28 mouse cellular contexts compared by ENCODE assay signal in genomic region chr11:78505430-78505829, GRCm38 (mm10). TPM values are rescaled to one million over a fixed set of nuclear protein-coding genes. Genes with fewer than 3 reads are reported as not detected.
DNase-seq lines count a peak whose midpoint lies in the region; ATAC-seq and TF ChIP-seq lines count a peak whose summit lies in the region.
"Had no signal": no experiment of that assay in that cellular context is flagged by ENCODE, and none has a peak within 500 bp of the region (broad histone marks: within the 10 kb centered on the region; RNA-seq: fewer than 3 reads in every experiment).

No protein-coding gene starts in this region.

- peaks cover 37% of the 10 kb centered on the region for H3K36me3 ChIP-seq in embryonic facial prominence, embryonic 14.5 days (ENCODE audit: control insufficient read depth, insufficient read depth, low read length)
- H3K36me3 ChIP-seq in embryonic facial prominence, embryonic 10.5 days (replicated peaks): peaks cover 54% of the 10 kb centered on the region
- peaks cover 41 to 73% of the 10 kb centered on the region in 2 experiments for H3K36me3 ChIP-seq in CH12.LX (replicated peaks in 1 of 2; ENCODE audit: control insufficient read depth in 1 of 2, insufficient read depth in 1 of 2, low read length in 1 of 2)
- H3K36me3 ChIP-seq in embryonic facial prominence, embryonic 15.5 days: peaks cover 24% of the 10 kb centered on the region
- H3K36me3 ChIP-seq in hindbrain, embryonic 14.5 days (replicated peaks; ENCODE audit: control insufficient read depth, insufficient read depth): peaks cover 45% of the 10 kb centered on the region

- in situ Hi-C loops in CH12.LX (cut with MboI; ENCODE audit: low pct_ligation_motif_present, low pct_unique_long_range_greater_than_20kb, low sequenced_read_pairs): no loop called here

- H3K9me3 ChIP-seq in embryonic facial prominence, embryonic 14.5 days (ENCODE audit: control insufficient read depth, low read length): no peaks in the 10 kb centered on the region
- no peaks in the 10 kb centered on the region for H3K9me3 ChIP-seq in embryonic facial prominence, embryonic 10.5 days
- no peaks in the 10 kb centered on the region for H3K9me3 ChIP-seq in CH12.LX (replicated peaks; ENCODE audit: low read length)
- H3K9me3 ChIP-seq in embryonic facial prominence, embryonic 15.5 days (replicated peaks): no peaks in the 10 kb centered on the region
- no peaks in the 10 kb centered on the region for H3K9me3 ChIP-seq in hindbrain, embryonic 14.5 days (ENCODE audit: control insufficient read depth, low read length)
- H3K9me3 ChIP-seq: G1E had no signal

- H3K27ac ChIP-seq in embryonic facial prominence, embryonic 14.5 days (replicated peaks; ENCODE audit: low read depth, low read length): no peak overlapping the region
- H3K27ac ChIP-seq in embryonic facial prominence, embryonic 10.5 days (replicated peaks): no peak overlapping the region
- H3K27ac ChIP-seq in CH12.LX (ENCODE audit: insufficient read depth, low read depth): no peak overlapping the region
- peak overlapping the region; percentile 4; the same call in 1 of the 2 replicates for H3K27ac ChIP-seq in bone marrow macrophage, adult 2 months (ENCODE audit: insufficient read depth, low read depth, low read length)
- no peak overlapping the region for H3K27ac ChIP-seq in embryonic facial prominence, embryonic 15.5 days (replicated peaks)
- H3K27ac ChIP-seq in hindbrain, embryonic 14.5 days: no peak overlapping the region

- 0 out of 2 replicates have a peak, but pooled peaks cover 3% of the 10 kb centered on the region for H3K27me3 ChIP-seq in embryonic facial prominence, embryonic 14.5 days (replicated peaks; ENCODE audit: control insufficient read depth, insufficient read depth, low read length)
- peaks cover 16% of the 10 kb centered on the region for H3K27me3 ChIP-seq in embryonic facial prominence, embryonic 10.5 days (replicated peaks; ENCODE audit: low read depth, poor library complexity, severe bottlenecking)
- H3K27me3 ChIP-seq in CH12.LX (replicated peaks): peaks cover 3% of the 10 kb centered on the region
- H3K27me3 ChIP-seq in embryonic facial prominence, embryonic 15.5 days: peaks cover 5% of the 10 kb centered on the region; the same call in 1 of the 2 replicates
- no peaks in the 10 kb centered on the region; the same call in 1 of the 2 replicates for H3K27me3 ChIP-seq in hindbrain, embryonic 14.5 days (ENCODE audit: control insufficient read depth, insufficient read depth, low read length)

- 0 out of 2 replicates have a peak, but pooled peaks have one; percentile 7 for TF ChIP-seq POLR2A in CH12.LX (IDR thresholded peaks at IDR 0.05; ENCODE audit: low read depth, low read length)
- no peak for TF ChIP-seq POLR2A in bone marrow macrophage, adult 2 months (IDR thresholded peaks at IDR 0.05; ENCODE audit: borderline replicate concordance, low read depth, low read length)

- WGBS in embryonic facial prominence, embryonic 14.5 days: 74% methylated on average over 3 of the region's 3 CpGs
- 79% methylated on average over 3 of the region's 3 CpGs for WGBS in embryonic facial prominence, embryonic 10.5 days
- WGBS in embryonic facial prominence, embryonic 15.5 days: 66% methylated on average over 3 of the region's 3 CpGs
- WGBS in hindbrain, embryonic 14.5 days: 76% methylated on average over 3 of the region's 3 CpGs

- no peak overlapping the region for H3K4me3 ChIP-seq in embryonic facial prominence, embryonic 14.5 days (ENCODE audit: low read depth, low read length)
- no peak overlapping the region for H3K4me3 ChIP-seq in embryonic facial prominence, embryonic 10.5 days
- H3K4me3 ChIP-seq in CH12.LX (replicated peaks in 1 of 3; ENCODE audit: low read depth in 2 of 3, low read length in 2 of 3, poor library complexity in 1 of 3): no peak overlapping the region
- no peak overlapping the region for H3K4me3 ChIP-seq in bone marrow macrophage, adult 2 months (ENCODE audit: insufficient read depth, low read length)
- no peak overlapping the region for H3K4me3 ChIP-seq in embryonic facial prominence, embryonic 15.5 days (replicated peaks)
- no peak overlapping the region for H3K4me3 ChIP-seq in hindbrain, embryonic 14.5 days (replicated peaks; ENCODE audit: low read length)

- DNase-seq in embryonic facial prominence, embryonic 14.5 days (ENCODE audit: low spot score): peak; percentile 39
- no peak for DNase-seq in embryonic facial prominence, embryonic 10.5 days (ENCODE audit: low spot score)
- no peak for DNase-seq in CH12.LX (ENCODE audit: extremely low read depth)
- DNase-seq in hindbrain, embryonic 14.5 days (ENCODE audit: low spot score): no peak
- no peak for DNase-seq in gastrocnemius, adult 18-20 months (ENCODE audit: low spot score)
- DNase-seq in heart, adult 11 months: no peak
- DNase-seq: adrenal gland, adult 2 months; adrenal gland, adult 8-10 months; adrenal gland, postnatal 10 days; adrenal gland, postnatal 14 days; adrenal gland, postnatal 25 days; adrenal gland, postnatal 36 days; B cell, adult 2 months; cerebellum, adult 11 months; cerebellum, adult 11-12 months; cerebellum, adult 18-20 months; cerebellum, adult 2 months had no signal

- TF ChIP-seq CTCF in CH12.LX (conservative IDR thresholded peaks at IDR 0.05 in 1 of 2, IDR thresholded peaks at IDR 0.05 in 1 of 2; ENCODE audit: low read depth in 2 of 2, low read length in 2 of 2): no peak
- no peak for TF ChIP-seq CTCF in bone marrow macrophage, adult 2 months (IDR thresholded peaks at IDR 0.05; ENCODE audit: low read depth, low read length)

- dilution Hi-C loops in CH12.LX (cut with MboI; ENCODE audit: extremely low pct_ligation_motif_present, extremely low pct_unique_long_range_greater_than_20kb, low sequenced_read_pairs): no loop called here

- no peaks in the 10 kb centered on the region for H3K4me1 ChIP-seq in embryonic facial prominence, embryonic 14.5 days (ENCODE audit: control insufficient read depth, insufficient read depth, low read length)
- H3K4me1 ChIP-seq in embryonic facial prominence, embryonic 10.5 days: no peaks in the 10 kb centered on the region; the same call in 1 of the 2 replicates
- H3K4me1 ChIP-seq in CH12.LX (ENCODE audit: control insufficient read depth in 1 of 2, insufficient read depth in 2 of 2): no peaks in the 10 kb centered on the region; a peak in 1 of 4 replicates
- peaks cover 22% of the 10 kb centered on the region for H3K4me1 ChIP-seq in bone marrow macrophage, adult 2 months (ENCODE audit: control insufficient read depth, insufficient read depth, low read length)
- no peaks in the 10 kb centered on the region for H3K4me1 ChIP-seq in embryonic facial prominence, embryonic 15.5 days
- no peaks in the 10 kb centered on the region for H3K4me1 ChIP-seq in hindbrain, embryonic 14.5 days (replicated peaks; ENCODE audit: control insufficient read depth, insufficient read depth, low read length)

- no peak overlapping the region for H3K9ac ChIP-seq in embryonic facial prominence, embryonic 14.5 days (ENCODE audit: low read depth, low read length)
- H3K9ac ChIP-seq in CH12.LX (ENCODE audit: insufficient read depth, low read depth): no peak overlapping the region
- H3K9ac ChIP-seq in embryonic facial prominence, embryonic 15.5 days: no peak overlapping the region
- H3K9ac ChIP-seq in hindbrain, embryonic 14.5 days: no peak overlapping the region

- peak; percentile 57; the same call in 1 of the 2 replicates for ATAC-seq in embryonic facial prominence, embryonic 14.5 days (ENCODE audit: low read depth)
- peak; percentile 73; the same call in 1 of the 2 replicates for ATAC-seq in embryonic facial prominence, embryonic 15.5 days (ENCODE audit: insufficient number of reproducible peaks, low FRiP score, low TSS enrichment, low read depth)
- no peak for ATAC-seq in hindbrain, embryonic 14.5 days (ENCODE audit: low FRiP score)
- ATAC-seq: activated CD4-positive, CD25-positive, alpha-beta regulatory T cell, adult 4 months; CD4-positive, CD25-positive, alpha-beta regulatory T cell, adult 4 months; Patski had no signal

- no peak overlapping the region for H3K4me2 ChIP-seq in embryonic facial prominence, embryonic 14.5 days (ENCODE audit: low read depth, low read length)
- no peak overlapping the region for H3K4me2 ChIP-seq in CH12.LX (ENCODE audit: insufficient read depth, low read depth, poor library complexity, severe bottlenecking)
- no peak overlapping the region for H3K4me2 ChIP-seq in embryonic facial prominence, embryonic 15.5 days (replicated peaks)
- H3K4me2 ChIP-seq in hindbrain, embryonic 14.5 days (replicated peaks): no peak overlapping the region

- TF ChIP-seq EP300 in CH12.LX (IDR thresholded peaks at IDR 0.05; ENCODE audit: low read length): no peak

- no peaks in the 10 kb centered on the region for H3K79me2 ChIP-seq in CH12.LX (replicated peaks; ENCODE audit: control insufficient read depth, extremely low read depth, insufficient read depth, poor library complexity, severe bottlenecking)

- no peak for TF ChIP-seq RAD21 in CH12.LX (IDR thresholded peaks at IDR 0.05; ENCODE audit: low read depth, low read length)

RNA-seq across cellular contexts. Expression of gene Sebox, which starts 2.2 kb away (rescaled TPM):
- 0.17 TPM in 1 of 2 replicates, not detected in the other for polyA plus RNA-seq in embryonic facial prominence, embryonic 14.5 days (2014; fragmentation: Nextera tagmentation; extraction: Ambion mirVana)
- polyA plus RNA-seq in embryonic facial prominence, embryonic 10.5 days (2016; fragmentation: Nextera tagmentation; extraction: Ambion mirVana): not detected in 2 replicates
- total RNA-seq in CH12.LX (2012; rRNA removed): not detected in 2 replicates
- total RNA-seq in CH12.LX (2014; rRNA removed): not detected in 2 replicates
- polyA plus RNA-seq in CH12.LX (2012; ENCODE audit: insufficient read length, low read depth): not detected in 2 replicates
- polyA plus RNA-seq in bone marrow macrophage, adult 2 months (2012; ENCODE audit: insufficient read depth, insufficient read length, missing spikeins): not detected in 2 replicates
- 0.17 TPM in 1 of 2 replicates, not detected in the other for polyA plus RNA-seq in embryonic facial prominence, embryonic 15.5 days (2015; fragmentation: Nextera tagmentation; extraction: Ambion mirVana)
- polyA plus RNA-seq in hindbrain, embryonic 14.5 days (2014; fragmentation: Nextera tagmentation; extraction: Ambion mirVana): 0.21 TPM in 1 of 2 replicates, not detected in the other
- total RNA-seq in gastrocnemius, adult 18-20 months (2021): not detected
- total RNA-seq: adrenal gland, adult 18-20 months; adrenal gland, adult 2 months; adrenal gland, adult 8-10 months; adrenal gland, postnatal 10 days; adrenal gland, postnatal 14 days; adrenal gland, postnatal 25 days; adrenal gland, postnatal 36 days; adrenal gland, postnatal 4 days; G1E had no signal
- polyA plus RNA-seq: activated CD4-positive, CD25-positive, alpha-beta regulatory T cell, adult 4 months; adrenal gland, adult 2 months; CD4-positive, CD25-positive, alpha-beta regulatory T cell, adult 4 months; G1E; Patski had no signal

RNA-seq across cellular contexts. Expression of gene Vtn, which starts 6.5 kb away (rescaled TPM):
- 9.9 and 11.3 TPM in 2 replicates for polyA plus RNA-seq in embryonic facial prominence, embryonic 14.5 days (2014; fragmentation: Nextera tagmentation; extraction: Ambion mirVana)
- polyA plus RNA-seq in embryonic facial prominence, embryonic 10.5 days (2016; fragmentation: Nextera tagmentation; extraction: Ambion mirVana): 16.3 and 16.7 TPM in 2 replicates
- total RNA-seq in CH12.LX (2012; rRNA removed): not detected in 2 replicates
- total RNA-seq in CH12.LX (2014; rRNA removed): not detected in 2 replicates
- not detected in 2 replicates for polyA plus RNA-seq in CH12.LX (2012; ENCODE audit: insufficient read length, low read depth)
- polyA plus RNA-seq in bone marrow macrophage, adult 2 months (2012; ENCODE audit: insufficient read depth, insufficient read length, missing spikeins): not detected in 2 replicates
- 2.0 and 4.4 TPM in 2 replicates for polyA plus RNA-seq in embryonic facial prominence, embryonic 15.5 days (2015; fragmentation: Nextera tagmentation; extraction: Ambion mirVana)
- 178 and 201 TPM in 2 replicates for polyA plus RNA-seq in hindbrain, embryonic 14.5 days (2014; fragmentation: Nextera tagmentation; extraction: Ambion mirVana)
- total RNA-seq in gastrocnemius, adult 18-20 months (2021): 10 to 100 TPM in 1 of 2 experiments, 1 to 10 TPM in 1; 9.5 to 15.0 TPM
- total RNA-seq: ES-E14, G1E, MEL had no signal
- polyA plus RNA-seq: activated CD4-positive, CD25-positive, alpha-beta regulatory T cell, adult 4 months; C2C12; CD4-positive, CD25-positive, alpha-beta regulatory T cell, adult 4 months; G1E; Patski had no signal

RNA-seq across cellular contexts. Expression of gene Tmem199, which starts 6.5 kb away (rescaled TPM):
- polyA plus RNA-seq in embryonic facial prominence, embryonic 14.5 days (2014; fragmentation: Nextera tagmentation; extraction: Ambion mirVana): 39.0 and 39.8 TPM in 2 replicates
- 75.9 and 76.0 TPM in 2 replicates for polyA plus RNA-seq in embryonic facial prominence, embryonic 10.5 days (2016; fragmentation: Nextera tagmentation; extraction: Ambion mirVana)
- 80.4 and 93.6 TPM in 2 replicates for total RNA-seq in CH12.LX (2012; rRNA removed)
- 109 and 118 TPM in 2 replicates for total RNA-seq in CH12.LX (2014; rRNA removed)
- 67.3 and 75.5 TPM in 2 replicates for polyA plus RNA-seq in CH12.LX (2012; ENCODE audit: insufficient read length, low read depth)
- polyA plus RNA-seq in bone marrow macrophage, adult 2 months (2012; ENCODE audit: insufficient read depth, insufficient read length, missing spikeins): 21.9 TPM in 2 replicates
- polyA plus RNA-seq in embryonic facial prominence, embryonic 15.5 days (2015; fragmentation: Nextera tagmentation; extraction: Ambion mirVana): 41.5 and 45.1 TPM in 2 replicates
- 96.1 and 101 TPM in 2 replicates for polyA plus RNA-seq in hindbrain, embryonic 14.5 days (2014; fragmentation: Nextera tagmentation; extraction: Ambion mirVana)
- total RNA-seq in gastrocnemius, adult 18-20 months (2021): 10 to 100 TPM; 13.3 to 15.1 TPM

RNA-seq across cellular contexts. Expression of gene Poldip2, which starts 6.6 kb away (rescaled TPM):
- polyA plus RNA-seq in embryonic facial prominence, embryonic 14.5 days (2014; fragmentation: Nextera tagmentation; extraction: Ambion mirVana): 152 and 156 TPM in 2 replicates
- 175 and 178 TPM in 2 replicates for polyA plus RNA-seq in embryonic facial prominence, embryonic 10.5 days (2016; fragmentation: Nextera tagmentation; extraction: Ambion mirVana)
- total RNA-seq in CH12.LX (2012; rRNA removed) (103 and 119 TPM in 2 replicates), CH12.LX (2014; rRNA removed) (93.5 and 102 TPM in 2 replicates)
- polyA plus RNA-seq in CH12.LX (2012; ENCODE audit: insufficient read length, low read depth): 144 and 151 TPM in 2 replicates
- polyA plus RNA-seq in bone marrow macrophage, adult 2 months (2012; ENCODE audit: insufficient read depth, insufficient read length, missing spikeins): 26.1 and 27.0 TPM in 2 replicates
- polyA plus RNA-seq in embryonic facial prominence, embryonic 15.5 days (2015; fragmentation: Nextera tagmentation; extraction: Ambion mirVana): 167 and 170 TPM in 2 replicates
- 168 and 176 TPM in 2 replicates for polyA plus RNA-seq in hindbrain, embryonic 14.5 days (2014; fragmentation: Nextera tagmentation; extraction: Ambion mirVana)
- total RNA-seq in gastrocnemius, adult 18-20 months (2021): 100 to 1,000 TPM in 1 of 2 experiments, 10 to 100 TPM in 1; 99.0 to 100 TPM

RNA-seq across cellular contexts. Expression of gene Sarm1, which starts 7.9 kb away (rescaled TPM):
- 3.9 and 4.0 TPM in 2 replicates for polyA plus RNA-seq in embryonic facial prominence, embryonic 14.5 days (2014; fragmentation: Nextera tagmentation; extraction: Ambion mirVana)
- polyA plus RNA-seq in embryonic facial prominence, embryonic 10.5 days (2016; fragmentation: Nextera tagmentation; extraction: Ambion mirVana): 5.0 and 6.0 TPM in 2 replicates
- total RNA-seq in CH12.LX (2012; rRNA removed): 0.55 and 0.84 TPM in 2 replicates
- total RNA-seq in CH12.LX (2014; rRNA removed): 0.31 and 0.50 TPM in 2 replicates
- polyA plus RNA-seq in CH12.LX (2012; ENCODE audit: insufficient read length, low read depth): 0.94 and 1.1 TPM in 2 replicates
- 1.5 and 2.0 TPM in 2 replicates for polyA plus RNA-seq in bone marrow macrophage, adult 2 months (2012; ENCODE audit: insufficient read depth, insufficient read length, missing spikeins)
- polyA plus RNA-seq in embryonic facial prominence, embryonic 15.5 days (2015; fragmentation: Nextera tagmentation; extraction: Ambion mirVana): 2.3 and 2.5 TPM in 2 replicates
- polyA plus RNA-seq in hindbrain, embryonic 14.5 days (2014; fragmentation: Nextera tagmentation; extraction: Ambion mirVana): 52.0 and 55.1 TPM in 2 replicates
- under 1 TPM; 0.43 to 0.82 TPM for total RNA-seq in gastrocnemius, adult 18-20 months (2021)
- polyA plus RNA-seq: G1E had no signal

Comparison
In these comparisons a context has a peak if more than half of its experiments do, and no peak if none do; other contexts are left out.
1. RNA of gene Vtn, which starts 6.5 kb away (polyA plus RNA-seq): 178 to 201 TPM in hindbrain, embryonic 14.5 days; 16.3 to 16.7 TPM in embryonic facial prominence, embryonic 10.5 days, 9.9 to 11.3 TPM in embryonic facial prominence, embryonic 14.5 days, 2.0 to 4.4 TPM in embryonic facial prominence, embryonic 15.5 days, not detected in CH12.LX and not detected in bone marrow macrophage, adult 2 months; every median in the first group is over 10 times any median in the second.